Mouse (Mus musculus) large intestine, adult 2 months (tissue): Measurements from ENCODE around the gene Itm2b. TPM values are rescaled to one million over a fixed set of nuclear protein-coding genes. Genes with fewer than 3 reads are reported as not detected.

Experiments used
- DNase-seq: peaks from one replicate; pipeline ENCODE4 v3.0.0-alpha.2; 2012; ENCODE audit warnings: low read depth, low spot score
- WGBS: fragments of 180-500 bp; shearing (Covaris S2); methylation state at CpG from one replicate; pipeline ENCODE4 v1.1.7; 2018; 5-methylcytosine and 5-hydroxymethylcytosine counted together
- polyA plus RNA-seq: library from polyadenylated mRNA; depleted of rRNA; stranded (reverse); fragments of >200 nt; gene quantifications from 2 replicates; pipeline ENCODE4 v1.2.3, GENCODE M21; 2012; rRNA removed

The Itm2b gene
- 734 and 912 TPM in 2 replicates for polyA plus RNA-seq

DNA sequence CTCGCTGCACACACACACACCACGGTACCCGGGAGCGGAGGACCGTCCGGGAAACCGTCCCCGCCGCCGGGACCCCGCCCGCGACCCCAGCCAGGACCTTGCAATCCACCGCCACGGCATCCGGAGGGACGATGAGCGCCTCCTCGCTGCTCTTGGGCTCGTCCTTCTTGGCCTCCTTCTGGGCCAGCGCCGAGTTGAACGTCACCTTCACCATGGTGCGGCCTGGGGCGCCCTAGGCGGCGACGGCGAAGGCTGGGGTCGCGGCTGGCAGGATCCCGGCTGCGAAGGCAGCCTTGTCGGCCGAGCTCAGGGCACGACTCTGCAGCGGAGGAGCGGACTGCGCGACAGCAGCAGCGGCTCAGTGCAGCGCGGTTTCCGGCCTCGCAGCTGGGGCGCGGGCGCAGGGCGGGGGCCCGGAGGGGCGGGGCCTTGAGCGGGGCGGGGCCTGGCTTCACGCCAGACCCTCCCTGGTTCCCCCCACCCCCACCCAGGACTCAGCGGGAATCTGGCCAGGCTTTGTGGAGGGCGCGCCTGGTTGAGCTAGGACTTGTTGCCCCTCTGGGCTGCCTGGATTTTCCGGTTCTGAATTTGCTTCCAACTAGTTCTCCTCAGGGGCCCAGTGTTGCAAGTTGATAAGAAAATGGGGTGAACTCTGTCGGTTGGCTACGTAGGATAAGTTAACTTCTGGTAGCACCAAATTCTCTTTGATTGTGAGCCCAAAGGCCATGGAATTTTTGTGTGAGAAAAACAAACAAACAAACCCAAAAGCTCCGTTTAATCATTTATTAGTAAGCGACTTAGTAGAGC, at the start of gene Itm2b:
Itm2b (minus strand) TSS at position 377 of the 807 bp plus-strand sequence.
- WGBS, result under 1% methylated on average over 59 of the region's 62 CpGs
- DNase-seq, result no peak

DNA sequence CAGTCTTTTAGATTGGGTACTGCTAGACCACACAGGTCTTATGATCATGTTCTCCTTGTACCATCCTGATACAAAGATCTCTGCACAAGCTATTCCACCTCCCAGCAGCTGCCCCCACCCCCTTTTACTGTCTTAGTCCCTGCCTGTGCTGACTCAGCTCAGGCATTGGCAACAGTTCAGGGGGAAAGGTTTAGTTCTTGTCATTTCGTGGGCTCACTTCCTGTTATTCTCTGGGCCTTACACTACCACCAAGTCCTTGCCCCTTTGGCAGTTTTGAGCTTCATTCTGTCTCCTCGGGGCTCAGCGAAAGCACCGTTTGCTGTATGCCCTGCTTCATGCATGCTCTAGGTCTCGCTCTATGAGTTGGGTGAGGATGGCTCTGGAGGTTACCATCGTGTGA, 48.4 kb upstream of the Itm2b start:
- no peak for DNase-seq
- 60% methylated on average over 6 of the region's 6 CpGs for WGBS

DNA sequence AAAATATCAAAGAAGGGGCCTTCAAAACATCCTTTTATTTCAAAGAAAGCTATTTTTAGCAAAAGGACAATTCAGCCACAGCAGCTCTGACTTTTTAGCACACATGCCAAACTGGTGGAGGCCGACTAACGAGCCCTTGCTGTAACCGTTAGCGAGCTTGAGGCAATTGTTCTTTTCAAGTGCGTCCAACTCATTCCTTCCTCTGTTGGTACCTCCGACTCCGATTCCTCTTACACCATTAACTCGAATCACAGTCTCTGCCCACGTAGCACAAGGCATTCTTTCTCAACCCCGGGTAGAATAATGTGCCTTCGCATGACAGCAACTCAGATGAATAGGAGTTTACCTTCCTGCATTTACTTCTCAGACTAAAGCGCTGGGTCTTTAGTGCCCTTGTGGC, 45.5 kb upstream of the Itm2b start:
- no peak for DNase-seq
- 75% methylated on average over 12 of the region's 12 CpGs for WGBS

DNA sequence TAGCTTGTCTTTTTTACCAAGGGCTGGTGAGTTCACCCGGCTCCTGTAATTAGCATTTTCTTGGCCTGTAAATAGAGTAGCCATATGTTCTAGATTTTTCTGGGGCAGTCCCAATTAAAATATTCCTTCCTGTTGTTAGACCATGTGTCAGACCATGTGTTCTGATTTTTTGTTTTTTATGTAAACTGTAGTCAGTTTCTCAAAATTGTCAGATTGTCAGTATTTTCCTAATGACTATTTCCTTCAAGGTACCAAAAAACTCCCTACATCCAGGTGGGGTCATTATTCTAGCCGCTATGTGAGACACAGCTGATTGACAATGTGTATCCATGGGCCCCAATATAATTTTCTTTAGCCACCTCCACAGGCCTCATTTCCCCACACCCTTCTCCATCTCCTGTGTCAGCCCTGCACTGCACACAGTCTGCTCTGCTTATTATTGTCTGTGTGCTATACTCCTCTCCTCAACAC, 40.5 kb upstream of the Itm2b start:
- no peak for DNase-seq
- WGBS, result 84% methylated on average over 2 of the region's 2 CpGs

DNA sequence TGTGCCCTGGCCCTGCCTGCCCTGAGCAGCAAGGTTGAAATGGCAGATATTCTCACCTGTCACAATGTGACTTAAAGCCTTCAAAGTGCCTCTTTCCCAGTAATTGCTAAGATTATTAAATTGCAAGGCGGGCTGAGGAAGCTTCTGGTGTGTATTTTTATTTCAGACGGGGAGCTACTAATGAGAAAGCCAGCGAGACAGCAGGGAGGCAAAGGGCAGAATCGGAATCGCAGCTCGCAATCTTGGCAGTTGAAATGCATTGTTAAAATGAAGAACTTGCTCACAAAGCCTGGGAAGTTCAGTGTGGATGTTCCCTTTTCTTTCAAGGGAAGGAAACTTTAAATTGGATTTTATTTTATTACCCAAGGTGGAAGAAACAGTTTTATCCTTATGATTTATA, 39.9 kb upstream of the Itm2b start:
- DNase-seq, result no peak
- WGBS, result 79% methylated on average over 6 of the region's 6 CpGs

DNA sequence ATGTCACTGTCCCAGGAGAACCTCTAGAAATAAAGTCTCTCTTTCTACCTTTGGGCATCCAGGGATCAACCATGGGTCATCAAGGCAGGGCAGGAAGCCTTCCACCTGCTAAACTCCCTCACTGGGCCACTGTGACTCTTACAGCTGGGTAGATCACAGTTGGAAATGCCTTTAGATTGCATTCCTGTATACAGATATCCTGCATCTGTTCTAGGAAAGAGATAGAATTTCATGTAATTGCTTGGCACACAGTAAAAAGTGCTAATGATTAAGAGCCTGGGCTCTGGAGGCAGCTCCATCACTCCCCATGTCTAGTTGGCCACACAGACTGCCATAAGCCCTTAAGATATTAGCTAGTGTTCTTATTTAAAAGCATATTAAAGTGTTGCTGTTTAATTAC, 38.5 kb upstream of the Itm2b start:
- DNase-seq, result no peak

DNA sequence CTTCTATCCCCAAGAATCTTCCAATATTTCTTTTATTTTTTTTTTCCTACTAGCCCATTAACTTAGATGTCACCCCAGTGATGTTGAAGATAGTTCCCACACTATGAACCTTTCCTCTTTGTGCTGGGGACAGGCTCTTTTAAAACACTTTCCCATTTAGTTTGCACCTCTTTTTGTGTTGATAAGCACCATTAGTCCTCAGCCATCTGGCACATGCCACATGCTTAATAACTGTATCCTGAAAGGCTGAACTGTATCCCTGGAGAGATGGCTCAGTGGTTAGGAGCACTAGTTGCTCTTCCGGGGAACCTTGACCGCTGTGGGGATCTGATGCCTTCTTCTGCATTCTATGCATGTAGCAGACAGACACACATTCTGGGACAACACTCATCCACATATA, 37.5 kb upstream of the Itm2b start:
- no peak for DNase-seq
- WGBS, result 95% methylated on average over 2 of the region's 2 CpGs

DNA sequence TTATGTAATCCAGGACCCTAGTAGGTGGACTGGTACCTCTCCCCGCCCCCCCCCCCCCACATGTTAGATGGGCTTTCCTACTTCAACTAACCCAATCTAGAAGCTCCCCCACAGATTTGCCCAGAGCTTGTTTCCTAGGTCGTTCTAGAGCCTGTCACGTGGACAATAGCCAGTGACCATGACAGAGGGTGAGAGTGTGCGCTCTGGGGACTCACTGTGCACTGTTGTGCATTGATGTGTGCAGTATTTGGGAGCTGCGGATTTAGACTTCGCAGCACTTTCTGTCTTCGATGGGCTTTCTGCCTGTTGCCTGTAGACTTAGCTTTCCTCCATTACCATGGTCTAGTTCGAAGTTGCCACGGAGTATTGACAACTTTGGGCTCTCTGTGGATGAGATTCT, 36.5 kb upstream of the Itm2b start:
- no peak for DNase-seq
- WGBS, result 90% methylated on average over 9 of the region's 9 CpGs

DNA sequence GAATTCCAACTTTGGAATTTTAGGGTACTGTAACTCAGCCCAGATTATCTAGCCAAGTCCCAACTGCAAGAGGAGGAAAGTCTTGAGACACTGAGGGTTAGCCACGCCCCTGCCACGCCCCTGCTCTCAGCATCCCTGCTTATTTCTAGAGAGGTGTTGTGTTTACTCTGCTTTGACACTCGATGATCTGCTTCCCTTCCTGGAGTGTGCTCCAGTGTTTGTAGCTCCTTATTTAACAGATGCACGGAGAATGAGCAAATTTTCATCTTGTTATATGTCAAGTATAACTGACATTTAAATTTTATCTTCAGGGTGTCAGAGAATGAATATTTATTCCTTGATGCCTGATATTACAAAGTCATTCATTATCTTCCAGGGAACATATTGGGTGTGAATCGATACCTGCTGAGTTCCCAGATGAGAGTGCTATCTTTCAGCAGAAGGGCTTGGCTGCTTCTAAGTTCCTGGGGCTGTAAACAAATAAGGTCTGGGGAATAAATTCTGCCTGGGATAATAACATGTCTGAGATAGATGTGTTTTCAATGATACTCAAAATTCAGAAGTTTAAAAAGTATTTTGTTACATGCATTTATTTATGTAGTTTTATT, 35.2 kb upstream of the Itm2b start:
- 25% methylated on average over 5 of the region's 5 CpGs for WGBS
- DNase-seq, result no peak

DNA sequence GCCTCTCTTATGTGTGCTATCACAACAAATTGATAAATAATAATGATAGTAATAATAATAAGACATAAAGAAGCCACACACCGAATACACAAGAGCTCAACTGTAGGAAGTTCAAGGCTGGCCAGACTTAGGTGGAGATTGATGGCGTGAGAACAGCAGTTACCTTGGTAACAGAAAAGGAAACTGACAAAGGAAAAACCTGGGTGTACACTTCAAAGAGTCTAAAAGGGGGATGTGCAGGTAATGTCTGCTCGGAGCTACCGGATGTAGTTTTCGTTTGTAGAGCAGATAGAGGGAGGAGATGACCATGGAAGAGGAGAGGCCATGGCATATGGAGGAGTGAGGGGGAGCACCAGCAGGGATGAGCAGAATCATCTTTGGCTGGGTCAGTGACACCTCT, 31.4 kb upstream of the Itm2b start:
- 90% methylated on average over 5 of the region's 5 CpGs for WGBS
- no peak for DNase-seq

DNA sequence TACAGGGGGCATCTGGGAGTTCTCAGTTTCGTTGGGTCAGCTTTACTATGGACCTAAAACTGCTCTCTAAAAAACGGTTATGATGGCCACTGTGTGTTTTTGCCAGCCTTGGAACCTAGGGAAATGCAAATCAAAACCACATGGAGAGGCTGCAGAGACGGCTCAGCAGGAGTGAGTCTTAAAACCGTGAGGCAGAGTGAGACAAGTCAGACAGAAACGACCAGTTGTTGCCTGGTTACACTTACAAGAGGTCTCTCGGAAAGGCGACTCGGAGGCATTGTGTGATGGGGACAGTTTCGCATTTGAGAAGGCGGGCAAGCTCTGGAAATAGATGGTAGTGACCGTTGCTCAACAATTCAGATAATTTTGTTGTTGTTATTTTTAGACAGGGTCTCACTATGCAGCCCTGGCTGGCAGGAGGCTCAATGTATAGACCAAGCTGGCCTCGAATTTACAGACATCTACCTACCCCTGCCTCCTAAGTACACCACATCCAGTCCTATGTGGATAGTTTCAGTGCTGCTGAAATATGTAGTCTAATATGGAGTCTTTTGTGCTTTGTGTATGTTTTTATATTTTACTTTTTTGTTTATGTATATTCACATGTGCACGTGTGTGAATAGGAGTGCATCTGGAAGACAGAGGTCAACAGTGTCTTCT, 30.4 kb upstream of the Itm2b start:
- no peak for DNase-seq
- 78% methylated on average over 13 of the region's 13 CpGs for WGBS

DNA sequence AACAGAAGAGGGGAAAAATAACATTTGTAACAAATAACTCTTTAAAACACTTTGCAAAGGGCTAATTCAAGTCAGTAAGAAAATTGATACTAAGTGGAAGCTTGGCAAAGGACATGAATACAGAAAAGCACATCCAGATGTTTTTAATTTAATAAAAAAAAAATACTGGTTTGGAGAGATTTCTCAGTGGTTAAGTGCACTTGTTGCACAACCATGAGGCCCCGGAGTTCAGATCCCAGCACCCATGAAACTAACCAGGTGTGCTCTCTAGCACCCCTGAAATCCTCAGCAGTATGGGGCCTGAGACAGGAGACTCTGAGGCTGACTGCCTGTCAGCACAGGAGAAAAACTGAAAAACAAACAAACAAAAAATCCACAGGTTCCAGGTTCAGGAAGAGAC, 26.6 kb upstream of the Itm2b start:
- 87% methylated on average over 1 of the region's 1 CpGs for WGBS
- DNase-seq, result no peak

DNA sequence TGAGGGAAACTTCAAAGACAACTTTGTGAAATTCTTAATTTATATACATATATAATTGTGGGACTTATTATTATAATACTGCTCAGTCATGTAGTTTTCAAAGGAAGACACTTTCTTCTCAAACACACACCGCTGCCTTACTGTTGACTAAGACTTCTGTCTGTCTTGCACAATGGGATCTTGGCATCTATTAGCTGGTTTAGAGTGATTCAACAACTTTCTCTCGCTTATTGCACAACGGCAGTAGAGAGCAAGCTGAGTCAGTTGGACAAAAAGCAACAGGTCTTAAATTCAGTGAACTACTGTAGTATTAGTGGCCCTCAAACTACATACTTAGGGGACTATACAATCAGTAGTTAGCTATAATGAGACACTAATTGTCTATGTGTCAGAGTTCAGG, 25.0 kb upstream of the Itm2b start:
- WGBS, result 40% methylated on average over 3 of the region's 3 CpGs
- DNase-seq, result no peak

DNA sequence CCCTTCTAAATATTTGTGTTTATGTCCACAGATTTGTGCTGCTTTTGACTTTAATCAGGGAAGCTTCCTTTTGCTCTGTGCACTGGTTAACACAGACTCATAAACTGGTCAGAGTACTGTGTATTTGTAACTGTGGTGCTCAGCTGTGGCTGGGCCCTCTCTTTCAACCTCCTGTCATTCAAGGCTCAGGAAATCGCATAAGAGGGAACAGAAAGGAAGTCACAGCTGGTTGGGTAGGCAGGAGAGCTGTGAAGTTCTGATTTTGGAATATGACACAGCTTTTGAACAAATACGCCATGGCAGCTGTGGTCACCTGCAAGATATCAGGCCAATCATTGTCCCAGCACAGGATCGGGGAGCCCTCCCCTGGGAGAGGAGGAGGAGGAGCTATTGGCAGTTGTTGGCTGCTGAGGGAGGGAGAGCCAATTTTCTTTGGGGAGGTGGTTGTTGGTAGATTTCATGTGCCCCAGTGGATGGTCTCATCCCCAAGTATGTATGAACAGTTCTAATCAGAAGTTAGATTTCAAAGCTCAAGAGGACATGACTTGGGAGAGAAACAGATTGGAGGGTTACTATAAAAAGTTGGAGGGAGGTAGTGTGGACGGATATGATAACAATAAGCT, 23.2 kb upstream of the Itm2b start:
- no peak for DNase-seq
- WGBS, result 78% methylated on average over 4 of the region's 4 CpGs

DNA sequence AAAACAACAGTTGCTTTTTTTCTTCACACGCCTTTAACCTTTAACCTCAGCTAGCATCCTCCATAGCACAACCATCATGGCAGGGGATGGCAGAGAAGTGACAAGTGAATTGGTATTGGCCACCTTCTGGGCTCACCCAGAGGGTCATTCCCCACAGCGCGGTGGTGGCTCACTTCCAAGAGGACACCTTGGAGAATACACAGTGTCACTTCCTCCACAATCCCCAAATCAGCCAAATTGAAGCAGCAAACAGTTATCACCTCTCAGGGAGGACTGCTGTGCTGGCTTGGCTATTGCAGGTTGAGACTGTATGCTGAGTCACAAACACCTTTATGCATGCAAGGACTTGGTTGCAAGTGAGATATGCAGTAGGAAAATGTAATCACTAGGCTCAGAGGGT, 18.9 kb upstream of the Itm2b start:
- WGBS, result 73% methylated on average over 3 of the region's 3 CpGs
- DNase-seq, result no peak

DNA sequence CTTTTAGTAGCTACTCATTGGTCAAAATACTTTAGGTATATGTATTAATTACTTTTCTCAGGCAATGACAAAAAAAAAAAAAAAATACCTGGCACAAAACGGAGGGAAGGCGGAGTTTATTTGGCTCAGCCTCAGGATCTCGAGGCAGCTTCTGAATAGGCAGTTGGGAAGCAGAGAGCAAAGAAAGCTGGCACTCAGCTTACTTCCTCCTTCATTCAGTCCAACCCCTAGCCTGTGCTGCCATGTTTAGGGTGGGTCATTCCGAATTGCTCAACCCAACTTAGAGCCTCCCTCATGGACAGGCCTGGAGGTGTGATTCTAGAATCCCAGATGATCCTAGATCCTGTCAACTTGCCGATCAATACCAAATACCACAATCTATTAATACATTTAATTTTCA, 18.3 kb upstream of the Itm2b start:
- DNase-seq, result no peak
- WGBS, result 31% methylated on average over 5 of the region's 5 CpGs

DNA sequence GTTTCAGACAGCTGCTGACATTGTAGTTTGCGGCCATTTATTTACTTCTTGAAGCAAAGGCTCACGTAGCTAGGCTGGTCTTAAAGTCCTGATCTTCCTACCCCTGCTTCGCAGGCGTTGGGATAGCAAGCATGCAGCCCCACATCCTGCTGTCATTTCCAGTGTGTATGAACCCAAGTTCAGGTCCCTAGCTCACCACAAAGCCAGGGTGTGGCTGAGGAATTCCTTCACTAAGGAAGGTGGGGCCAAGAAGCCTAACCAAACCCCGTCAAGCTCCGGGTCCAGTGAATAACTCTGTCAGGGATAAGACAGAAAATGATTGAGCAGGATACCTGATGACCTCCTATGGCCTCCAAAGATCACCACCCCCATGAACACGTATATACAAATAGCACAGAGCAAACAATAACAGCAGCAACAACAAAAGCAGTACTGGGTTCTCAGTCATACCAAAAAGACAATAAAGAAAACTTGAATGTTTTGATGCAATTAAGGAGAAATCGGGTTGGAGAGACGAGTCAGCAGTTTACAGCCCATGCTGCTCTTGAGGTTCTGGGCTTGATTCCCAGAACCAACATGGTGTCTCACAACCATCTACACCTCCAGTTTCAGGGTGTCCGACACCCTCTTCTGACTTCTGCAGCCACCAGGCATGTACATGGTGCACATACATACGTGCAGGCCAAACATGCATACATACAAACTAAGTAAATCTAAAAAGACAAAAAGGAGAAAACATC, 17.4 kb upstream of the Itm2b start:
- no peak for DNase-seq
- WGBS, result 43% methylated on average over 11 of the region's 11 CpGs

DNA sequence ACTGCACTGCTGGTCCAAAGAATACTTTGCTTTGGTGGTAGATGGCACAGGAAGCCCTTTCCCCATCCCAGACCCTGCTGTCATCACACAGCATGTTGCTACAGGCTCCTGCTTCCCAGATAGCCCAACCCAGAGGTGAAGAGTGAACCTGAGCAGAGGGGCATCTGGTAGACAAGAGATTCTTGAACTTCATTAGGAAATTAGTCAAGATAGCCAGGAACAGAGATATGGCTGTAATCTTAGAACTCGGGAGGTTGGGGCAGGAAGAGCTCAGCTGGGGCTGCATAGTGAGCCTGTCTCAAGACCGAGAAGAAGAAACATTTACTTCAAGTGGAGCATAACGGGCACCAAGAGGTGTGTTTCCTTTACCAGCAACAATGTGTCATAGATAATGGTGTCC, 16.3 kb upstream of the Itm2b start:
- no peak for DNase-seq
- WGBS, result 84% methylated on average over 3 of the region's 3 CpGs

DNA sequence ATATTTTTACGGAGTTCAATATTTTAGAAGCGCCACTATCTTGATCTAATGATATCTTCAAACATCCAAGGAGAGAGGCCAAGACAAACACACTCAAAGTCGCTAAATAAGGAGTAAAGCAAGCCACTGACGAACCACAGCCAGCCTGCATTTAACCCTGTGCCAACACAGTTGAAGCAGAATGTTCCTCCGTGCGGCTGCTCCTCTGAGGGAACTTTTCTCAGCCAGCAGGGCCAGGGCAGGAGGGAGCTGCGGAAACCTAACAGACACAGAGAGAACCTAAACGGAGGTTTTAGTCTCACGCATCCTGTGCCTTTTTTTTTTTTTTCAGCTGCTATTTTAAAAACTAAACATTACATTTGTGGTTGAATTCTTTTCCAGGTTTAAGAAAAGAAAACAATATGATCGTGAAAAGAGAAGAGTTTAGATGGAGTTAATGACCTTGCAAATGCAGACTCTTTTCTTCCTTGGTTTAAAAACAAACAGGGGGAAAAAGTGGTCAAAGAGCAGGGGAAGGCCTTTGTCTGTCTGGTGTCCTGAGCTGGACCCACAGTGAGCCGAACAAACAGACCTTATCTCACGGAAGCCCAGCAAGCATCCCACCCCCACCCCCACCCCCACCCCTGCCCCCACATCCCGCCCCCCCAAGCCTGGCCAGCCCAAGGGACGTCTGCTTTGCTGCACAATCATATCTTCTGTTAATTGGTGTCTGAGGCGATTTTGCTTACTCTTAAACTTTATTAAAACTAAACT, 15.0 kb upstream of the Itm2b start:
- DNase-seq, result no peak
- 51% methylated on average over 15 of the region's 15 CpGs for WGBS
